In genomic region chr2:80266894-80267293, GRCm38 (mm10) we compare ENCODE assay signal across 8 mouse cellular contexts. TPM values are rescaled to one million over a fixed set of nuclear protein-coding genes. Genes with fewer than 3 reads are reported as not detected.
DNase-seq lines count a peak whose midpoint lies in the region; ATAC-seq and TF ChIP-seq lines count a peak whose summit lies in the region.

No protein-coding gene starts in this region.

- no peak for TF ChIP-seq EP300 in liver, postnatal 0 days (IDR thresholded peaks at IDR 0.05; ENCODE audit: low read depth)

- no peak; the same call in 1 of the 2 replicates for ATAC-seq in G1E (ENCODE audit: extremely low read depth, insufficient number of reproducible peaks, low FRiP score, poor library complexity, severe bottlenecking)
- ATAC-seq in forebrain, embryonic 13.5 days: peak; percentile 70
- ATAC-seq in liver, postnatal 0 days: peak; percentile 48; the same call in 1 of the 2 replicates
- ATAC-seq in neural tube, embryonic 13.5 days (ENCODE audit: low read depth): no peak

- peak; percentile 12 for DNase-seq in G1E (ENCODE audit: low spot score)
- DNase-seq in c-Kit-positive CD71-positive TER-119-negative erythroid progenitor cells, embryonic 14.5 days (ENCODE audit: low read depth): peak; percentile 11
- peak; percentile 39 to 72 for DNase-seq in heart, postnatal 14 days
- peak; percentile 83 for DNase-seq in layer of hippocampus, adult 11-12 months (ENCODE audit: low spot score)
- peak; percentile 69 for DNase-seq in liver, postnatal 0 days
- DNase-seq in testis, postnatal 14 days (ENCODE audit: low spot score): peak; percentile 60

- peak; percentile 48; the same call in 1 of the 2 replicates for TF ChIP-seq CTCF in G1E (IDR thresholded peaks at IDR 0.05; ENCODE audit: low read depth, low read length)
- peak; percentile 89 for TF ChIP-seq CTCF in liver, postnatal 0 days (IDR thresholded peaks at IDR 0.05; ENCODE audit: low read depth)

- H3K27ac ChIP-seq in forebrain, embryonic 13.5 days: no peak overlapping the region
- H3K27ac ChIP-seq in liver, postnatal 0 days (ENCODE audit: low read depth): no peak overlapping the region
- no peak overlapping the region for H3K27ac ChIP-seq in neural tube, embryonic 13.5 days (replicated peaks)

- H3K4me1 ChIP-seq in G1E (ENCODE audit: insufficient read depth, low read depth, low read length): no peaks in the 10 kb centered on the region
- no peaks in the 10 kb centered on the region for H3K4me1 ChIP-seq in forebrain, embryonic 13.5 days
- no peaks in the 10 kb centered on the region for H3K4me1 ChIP-seq in liver, postnatal 0 days (ENCODE audit: insufficient read depth)
- no peaks in the 10 kb centered on the region for H3K4me1 ChIP-seq in neural tube, embryonic 13.5 days (replicated peaks)

- intact Hi-C loops in heart, postnatal 14 days (cut with DNase I): loop anchor here (1.0 kb wide), 1 partner anchor 402 kb away; no protein-coding TSS in a partner anchor

- no peak overlapping the region for H3K4me3 ChIP-seq in G1E (ENCODE audit: low read depth, low read length)
- H3K4me3 ChIP-seq in forebrain, embryonic 13.5 days: no peak overlapping the region
- H3K4me3 ChIP-seq in liver, postnatal 0 days (ENCODE audit: low read depth, low read length): no peak overlapping the region
- no peak overlapping the region for H3K4me3 ChIP-seq in neural tube, embryonic 13.5 days

- peak overlapping the region; percentile 14; the same call in 1 of the 2 replicates for H3K4me2 ChIP-seq in forebrain, embryonic 13.5 days
- H3K4me2 ChIP-seq in liver, postnatal 0 days (ENCODE audit: low read depth, low read length): peak overlapping the region; percentile 44
- H3K4me2 ChIP-seq in neural tube, embryonic 13.5 days: peak overlapping the region; percentile 35

- H3K9ac ChIP-seq in forebrain, embryonic 13.5 days: no peak overlapping the region
- H3K9ac ChIP-seq in liver, postnatal 0 days (replicated peaks): no peak overlapping the region
- no peak overlapping the region for H3K9ac ChIP-seq in neural tube, embryonic 13.5 days

- H3K27me3 ChIP-seq in G1E (ENCODE audit: insufficient read depth, low read length): no peaks in the 10 kb centered on the region
- H3K27me3 ChIP-seq in forebrain, embryonic 13.5 days: no peaks in the 10 kb centered on the region
- no peaks in the 10 kb centered on the region for H3K27me3 ChIP-seq in liver, postnatal 0 days (ENCODE audit: insufficient read depth, low read length)
- H3K27me3 ChIP-seq in neural tube, embryonic 13.5 days: no peaks in the 10 kb centered on the region

- 18% methylated on average over 11 of the region's 11 CpGs for WGBS in forebrain, embryonic 13.5 days
- 12% methylated on average over 11 of the region's 11 CpGs for WGBS in liver, postnatal 0 days (ENCODE audit: insufficient replicate concordance)
- WGBS in neural tube, embryonic 13.5 days: 23% methylated on average over 11 of the region's 11 CpGs

- H3K36me3 ChIP-seq in G1E (replicated peaks): no peaks in the 10 kb centered on the region
- H3K36me3 ChIP-seq in forebrain, embryonic 13.5 days (ENCODE audit: poor library complexity, severe bottlenecking): no peaks in the 10 kb centered on the region
- no peaks in the 10 kb centered on the region for H3K36me3 ChIP-seq in liver, postnatal 0 days (replicated peaks; ENCODE audit: insufficient read depth, low read length)
- H3K36me3 ChIP-seq in neural tube, embryonic 13.5 days: no peaks in the 10 kb centered on the region

- no peaks in the 10 kb centered on the region for H3K9me3 ChIP-seq in G1E (replicated peaks)
- H3K9me3 ChIP-seq in forebrain, embryonic 13.5 days (replicated peaks): no peaks in the 10 kb centered on the region
- H3K9me3 ChIP-seq in liver, postnatal 0 days (ENCODE audit: low read length): no peaks in the 10 kb centered on the region
- no peaks in the 10 kb centered on the region for H3K9me3 ChIP-seq in neural tube, embryonic 13.5 days

RNA-seq across cellular contexts. Expression of gene Prdx6b, which starts 25.4 kb away (rescaled TPM):
- not detected in 2 replicates for total RNA-seq in G1E (2014; fragmentation: Nextera tagmentation)
- total RNA-seq in G1E (2017): 0.06 TPM in 1 of 2 replicates, not detected in the other
- polyA plus RNA-seq in G1E (2012): not detected in 2 replicates
- not detected in 2 replicates for polyA plus RNA-seq in forebrain, embryonic 13.5 days (2015; fragmentation: Nextera tagmentation; extraction: Ambion mirVana)
- not detected for total RNA-seq in heart, postnatal 14 days (2021)
- polyA plus RNA-seq in liver, postnatal 0 days (2015; fragmentation: Nextera tagmentation; extraction: Ambion mirVana): not detected in 2 replicates
- polyA plus RNA-seq in neural tube, embryonic 13.5 days (2015; fragmentation: Nextera tagmentation; extraction: Ambion mirVana): not detected in 2 replicates

RNA-seq across cellular contexts. Expression of gene Dnajc10, which starts 48.4 kb away (rescaled TPM):
- total RNA-seq in G1E (2014; fragmentation: Nextera tagmentation) (173 and 175 TPM in 2 replicates), G1E (2017) (130 and 136 TPM in 2 replicates)
- 41.1 and 55.2 TPM in 2 replicates for polyA plus RNA-seq in G1E (2012)
- 52.8 and 59.6 TPM in 2 replicates for polyA plus RNA-seq in forebrain, embryonic 13.5 days (2015; fragmentation: Nextera tagmentation; extraction: Ambion mirVana)
- total RNA-seq in heart, postnatal 14 days (2021): 10 to 100 TPM; 38.6 to 42.3 TPM
- polyA plus RNA-seq in liver, postnatal 0 days (2015; fragmentation: Nextera tagmentation; extraction: Ambion mirVana): 12.3 and 15.0 TPM in 2 replicates
- polyA plus RNA-seq in neural tube, embryonic 13.5 days (2015; fragmentation: Nextera tagmentation; extraction: Ambion mirVana): 64.2 and 73.9 TPM in 2 replicates

Comparison
In these comparisons a context has a peak if more than half of its experiments do, and no peak if none do; other contexts are left out.
1. ATAC-seq: peak in forebrain, embryonic 13.5 days (single experiment) and liver, postnatal 0 days (single experiment); none in G1E (single experiment) and neural tube, embryonic 13.5 days (single experiment).
2. DNase-seq: peak in every context shown above with its lines; median percentile 83 in layer of hippocampus, adult 11-12 months; 69 in liver, postnatal 0 days; 60 in testis, postnatal 14 days; 56 in heart, postnatal 14 days; 12 in G1E; 11 in c-Kit-positive CD71-positive TER-119-negative erythroid progenitor cells, embryonic 14.5 days.
3. Peak in every context shown above with its lines, with median percentiles within 50 percentile points of each other: H3K4me2 ChIP-seq.